Mouse (Mus musculus) MEL (cell line): ENCODE data around the gene Dusp22. TPM values are rescaled to one million over a fixed set of nuclear protein-coding genes. Genes with fewer than 3 reads are reported as not detected.

ENCODE experiments used
- polyA plus RNA-seq, 2 experiments: library from polyadenylated mRNA; stranded (reverse) in 1 of 2; unstranded in 1 of 2; fragments of >175 nt in 1 of 2; fragments of >200 nt in 1 of 2; gene quantifications; 2 replicates each; pipeline versions ENCODE4 v1.2.1 to v1.2.4; 2012; ENCODE audit warnings: low replicate concordance in 2 of 2, low read depth in 1 of 2; ENCODE audit not compliant: insufficient read length in 2 of 2, insufficient read depth in 1 of 2, missing spikeins in 1 of 2
- total RNA-seq: library from RNA; depleted of rRNA; stranded (reverse); fragments of 300-350 nt; gene quantifications from 2 replicates; pipeline ENCODE4 v1.2.3, GENCODE M21; 2012; rRNA removed

Dusp22 gene
- total and polyA plus RNA-seq, 3 experiments = not detected

Other genes with a start within 250 kb of the Dusp22 start
- gene Uqcrfs1, start 114.6 kb upstream of the Dusp22 start, total RNA-seq = 190 and 191 TPM in 2 replicates
- gene Uqcrfs1, start 114.6 kb upstream of the Dusp22 start, polyA plus RNA-seq = 100 to 1,000 TPM in 1 of 2 experiments, not detected in 1; 163 TPM
- gene Irf4, start 89.2 kb downstream of the Dusp22 start, total RNA-seq = not detected in 2 replicates
- not detected for gene Irf4, start 89.2 kb downstream of the Dusp22 start, polyA plus RNA-seq